Mouse (Mus musculus): ENCODE results near the gene Arl4d.
A peak's percentile ranks its signal among the peaks of the same experiment; 100 is the strongest.
"Not testable (repeated sequence)": the region's sequence is repeated elsewhere in the genome, so short reads cannot be mapped to it uniquely, and the experiment has no call there.

Gene Arl4d

DNA sequence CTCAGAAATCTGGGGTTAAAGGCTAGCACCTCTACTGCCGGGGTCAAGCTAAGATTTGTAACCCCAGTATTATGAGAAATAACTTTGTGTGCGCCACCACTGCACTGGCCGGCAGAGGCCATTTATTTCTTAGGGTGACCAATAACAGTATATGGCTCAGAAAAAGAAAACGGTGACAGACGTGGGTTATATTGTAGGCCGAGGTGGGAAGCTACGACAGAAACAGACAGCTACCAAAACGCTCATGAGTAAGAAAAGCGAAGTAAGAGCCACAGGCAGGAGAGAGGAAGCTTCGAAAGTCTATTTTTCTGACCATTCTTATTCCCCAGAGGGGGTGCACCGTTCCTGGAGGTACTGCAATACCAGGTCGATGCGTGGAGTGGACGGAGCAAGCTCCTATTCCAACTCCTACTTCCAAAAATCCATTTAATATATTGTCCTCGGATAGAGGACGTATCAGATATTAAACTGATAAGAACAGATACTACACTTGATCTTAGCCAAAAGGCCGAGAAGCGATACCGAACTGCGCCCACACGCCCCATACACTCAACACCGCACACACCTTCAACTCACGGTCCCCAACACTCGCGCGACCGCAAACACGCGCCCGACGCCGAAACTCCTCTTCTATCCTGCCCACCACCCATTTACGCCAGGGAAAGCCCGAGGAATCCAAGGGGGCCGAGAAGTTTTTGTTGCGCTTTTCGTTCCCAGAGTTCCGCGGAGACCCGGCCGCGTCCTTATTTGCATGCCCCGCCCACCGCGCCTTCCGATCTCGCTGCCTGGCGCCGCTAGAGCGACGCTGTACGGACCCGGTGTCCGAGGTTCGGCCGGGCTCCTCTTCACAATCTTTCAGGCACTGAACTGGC, 19.7 kb upstream of the Arl4d start:
- peak in 1 of 2 experiments; percentile 65 for DNase-seq (ENCODE audit: low spot score in 2 of 2)

DNA sequence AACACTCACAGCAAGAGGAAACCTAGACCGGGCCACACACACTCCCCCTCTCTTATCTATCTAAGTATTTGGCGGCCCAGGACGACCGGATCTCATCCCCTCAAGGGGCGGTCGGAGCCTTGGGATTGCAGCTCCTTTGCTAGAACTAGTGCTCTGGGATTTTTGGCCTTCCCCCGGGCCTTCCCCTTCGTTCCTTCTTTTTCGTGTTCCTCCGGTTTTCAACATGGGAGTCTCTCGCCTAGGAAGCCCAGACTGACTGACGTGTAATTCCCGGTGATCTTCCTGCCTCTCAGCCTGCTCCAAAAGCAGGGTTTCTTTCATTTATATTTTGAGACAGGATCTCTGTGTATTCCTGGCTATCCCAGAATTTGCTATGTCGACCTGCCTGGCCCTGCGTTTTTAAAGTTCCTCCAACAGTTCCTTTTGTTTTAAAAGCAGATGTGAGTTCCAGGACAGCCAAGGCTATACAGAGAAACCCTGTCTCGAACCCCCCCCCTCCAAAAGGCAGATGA, 19.0 kb upstream of the Arl4d start:
- DNase-seq (ENCODE audit: low spot score in 2 of 2), result not testable (repeated sequence)

DNA sequence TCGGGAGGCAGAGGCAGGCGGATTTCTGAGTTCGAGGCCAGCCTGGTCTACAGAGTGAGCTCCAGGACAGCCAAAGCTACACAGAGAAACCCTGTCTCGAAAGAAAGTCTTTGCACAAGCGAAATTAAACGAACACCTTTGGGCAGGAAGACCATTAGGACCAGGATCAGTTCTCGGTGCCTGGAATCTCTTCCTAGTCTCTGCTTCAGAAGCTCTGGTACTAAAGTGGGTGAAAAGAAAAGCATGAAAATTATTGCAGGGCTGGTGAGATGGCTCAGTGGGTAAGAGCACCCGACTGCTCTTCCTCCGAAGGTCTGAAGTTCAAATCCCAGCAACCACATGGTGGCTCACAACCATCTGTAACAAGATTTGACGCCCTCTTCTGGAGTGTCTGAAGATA, 18.2 kb upstream of the Arl4d start:
- DNase-seq (ENCODE audit: low spot score in 2 of 2), result not testable (repeated sequence)

DNA sequence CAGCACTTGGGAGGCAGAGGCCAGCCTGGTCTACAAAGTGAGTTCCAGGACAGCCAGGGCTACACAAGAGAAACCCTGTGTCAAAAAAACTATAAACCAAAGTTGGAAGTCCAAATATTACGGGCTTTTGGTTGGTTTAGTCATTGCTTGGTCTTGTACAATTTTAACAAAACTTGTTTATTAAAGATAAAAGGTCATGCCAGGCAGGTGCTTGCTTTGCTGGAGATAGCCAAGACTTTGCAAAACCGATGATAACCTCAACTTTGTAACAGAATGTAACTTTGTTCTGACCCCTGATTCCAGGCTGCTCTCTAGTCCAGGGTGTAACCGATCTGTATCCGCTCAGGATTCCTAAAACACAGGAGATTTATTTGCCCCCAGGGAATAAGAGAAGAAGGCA, 9.0 kb upstream of the Arl4d start:
- no peak for DNase-seq (ENCODE audit: low spot score in 2 of 2)

DNA sequence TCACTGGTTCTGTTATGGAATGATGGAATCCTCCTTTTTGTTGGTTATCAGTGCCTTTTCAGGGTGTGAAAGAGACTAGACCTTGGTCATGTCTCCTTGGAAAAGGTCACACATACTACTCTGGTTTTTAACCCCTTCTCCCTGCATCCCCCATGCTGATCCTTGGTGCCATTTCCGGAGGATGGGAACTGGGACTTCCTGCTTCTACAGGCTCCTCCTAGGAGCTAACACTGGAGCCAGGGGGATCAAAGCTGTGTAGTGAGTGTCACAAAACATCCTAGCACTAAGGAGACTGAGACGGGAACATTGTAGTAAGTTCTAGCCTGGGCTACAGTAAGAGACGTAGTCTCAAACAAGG, 7.8 kb upstream of the Arl4d start:
- no peak for DNase-seq (ENCODE audit: low spot score in 2 of 2)

DNA sequence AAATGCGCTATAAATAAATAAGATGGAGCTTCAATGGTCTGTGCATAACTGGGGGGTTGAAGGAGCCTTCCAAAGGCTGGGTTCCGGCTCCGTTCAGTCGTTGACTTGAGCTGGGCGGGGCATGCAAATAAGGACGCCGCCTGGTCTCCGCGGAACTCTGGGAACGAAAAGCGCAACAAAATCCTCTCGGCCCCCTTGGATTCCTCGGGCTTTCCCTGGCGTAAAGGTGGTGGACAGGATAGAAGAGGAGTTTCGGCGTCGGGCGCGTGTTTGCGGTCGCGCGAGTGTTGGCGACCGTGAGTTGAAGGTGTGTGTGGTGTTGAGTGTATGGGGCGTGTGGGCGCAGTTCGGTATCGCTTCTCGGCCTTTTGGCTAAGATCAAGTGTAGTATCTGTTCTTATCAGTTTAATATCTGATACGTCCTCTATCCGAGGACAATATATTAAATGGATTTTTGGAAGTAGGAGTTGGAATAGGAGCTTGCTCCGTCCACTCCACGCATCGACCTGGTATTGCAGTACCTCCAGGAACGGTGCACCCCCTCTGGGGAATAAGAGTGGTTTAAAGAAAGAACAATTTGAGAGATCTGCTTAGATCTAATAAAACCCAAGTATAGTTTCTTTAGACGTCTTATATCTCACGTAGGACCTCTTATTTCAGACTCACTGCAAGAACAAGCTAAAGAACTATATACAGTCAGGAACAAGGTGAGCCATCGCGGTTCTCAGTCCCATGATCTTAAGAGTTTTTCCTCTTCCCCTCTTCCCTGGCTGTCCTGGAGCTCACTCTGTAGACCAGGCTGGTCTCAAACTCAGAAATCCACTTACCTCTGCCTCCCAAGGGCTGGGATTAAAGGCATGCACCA, 7.2 kb upstream of the Arl4d start:
- peak; percentile 74 to 81 for DNase-seq (ENCODE audit: low spot score in 2 of 2)

DNA sequence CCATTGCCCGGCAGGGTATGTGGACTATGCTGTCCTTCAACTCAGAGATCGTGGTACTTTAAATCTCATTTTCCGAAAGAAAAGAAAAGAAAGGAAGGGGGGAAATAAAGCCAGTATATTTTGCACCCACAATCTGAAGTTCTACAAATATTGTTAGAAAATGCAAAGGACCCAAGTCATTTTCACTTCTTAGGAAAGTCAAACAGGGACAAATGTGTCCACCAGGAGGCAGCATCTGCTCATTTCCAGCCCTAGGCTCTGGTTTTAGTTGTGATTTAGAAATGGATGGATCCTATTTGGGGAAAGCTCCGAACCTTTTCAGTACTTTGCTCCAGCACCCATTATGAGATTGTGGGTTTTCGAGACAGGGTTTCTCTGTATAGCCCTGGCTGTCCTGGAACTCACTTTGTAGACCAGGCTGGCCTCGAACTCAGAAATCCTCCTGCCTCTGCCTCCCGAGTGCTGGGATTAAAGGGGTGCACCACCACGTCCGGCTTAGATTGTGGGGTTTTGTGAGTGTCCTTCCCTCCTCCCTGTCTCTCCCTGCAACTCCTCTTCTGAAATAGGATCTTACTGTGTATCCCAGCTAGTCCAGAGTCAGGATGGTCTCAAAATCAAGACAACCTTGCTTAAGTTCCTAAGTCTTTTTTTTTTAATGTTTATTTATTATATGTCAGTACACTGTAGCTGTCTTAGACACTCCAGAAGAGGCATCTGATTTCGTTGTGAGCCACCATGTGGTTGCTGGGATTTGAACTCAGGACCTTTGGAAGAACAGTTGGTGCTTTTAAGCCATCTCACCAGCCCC, 6.4 kb upstream of the Arl4d start:
- DNase-seq (ENCODE audit: low spot score in 2 of 2), result no peak

DNA sequence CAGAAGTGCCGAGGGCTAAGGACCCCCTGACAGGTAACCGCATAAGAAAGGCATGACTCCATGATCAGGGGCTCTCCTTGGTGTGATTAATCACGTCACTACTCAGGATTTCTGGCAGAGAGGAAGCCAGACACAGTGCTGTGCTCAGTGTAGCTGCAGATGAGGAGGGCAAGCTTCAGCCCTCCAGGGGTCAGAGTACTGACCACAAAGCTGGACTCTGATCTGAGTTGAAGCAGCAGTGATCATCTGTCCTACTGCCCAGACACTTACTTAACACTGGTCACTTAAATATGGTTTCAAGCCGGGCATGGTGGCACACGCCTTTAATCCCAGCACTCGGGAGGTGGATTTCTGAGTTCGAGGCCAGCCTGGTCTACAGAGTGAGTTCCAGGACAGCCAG, 4.2 kb upstream of the Arl4d start:
- no peak for DNase-seq (ENCODE audit: low spot score in 2 of 2)

DNA sequence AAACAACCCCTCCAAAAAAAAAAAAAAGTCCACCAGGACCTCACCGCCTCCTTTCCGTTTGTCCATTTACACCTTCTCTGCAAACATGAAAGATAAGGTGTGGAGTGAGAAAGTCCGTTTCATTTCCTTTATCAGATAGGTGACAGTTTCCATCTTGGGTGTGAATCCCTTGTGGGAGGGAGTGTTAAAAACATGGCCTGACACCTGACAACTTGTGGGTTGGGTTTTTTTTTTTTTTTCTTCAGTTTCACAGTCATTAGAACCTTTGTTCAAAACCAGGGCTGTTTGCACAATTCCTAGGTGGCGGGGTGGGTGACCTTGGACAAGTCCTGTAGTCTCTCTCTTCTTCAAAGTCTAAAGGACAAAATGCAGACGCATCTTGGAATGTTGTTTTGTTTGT, 3.6 kb upstream of the Arl4d start:
- DNase-seq (ENCODE audit: low spot score in 2 of 2), result no peak

DNA sequence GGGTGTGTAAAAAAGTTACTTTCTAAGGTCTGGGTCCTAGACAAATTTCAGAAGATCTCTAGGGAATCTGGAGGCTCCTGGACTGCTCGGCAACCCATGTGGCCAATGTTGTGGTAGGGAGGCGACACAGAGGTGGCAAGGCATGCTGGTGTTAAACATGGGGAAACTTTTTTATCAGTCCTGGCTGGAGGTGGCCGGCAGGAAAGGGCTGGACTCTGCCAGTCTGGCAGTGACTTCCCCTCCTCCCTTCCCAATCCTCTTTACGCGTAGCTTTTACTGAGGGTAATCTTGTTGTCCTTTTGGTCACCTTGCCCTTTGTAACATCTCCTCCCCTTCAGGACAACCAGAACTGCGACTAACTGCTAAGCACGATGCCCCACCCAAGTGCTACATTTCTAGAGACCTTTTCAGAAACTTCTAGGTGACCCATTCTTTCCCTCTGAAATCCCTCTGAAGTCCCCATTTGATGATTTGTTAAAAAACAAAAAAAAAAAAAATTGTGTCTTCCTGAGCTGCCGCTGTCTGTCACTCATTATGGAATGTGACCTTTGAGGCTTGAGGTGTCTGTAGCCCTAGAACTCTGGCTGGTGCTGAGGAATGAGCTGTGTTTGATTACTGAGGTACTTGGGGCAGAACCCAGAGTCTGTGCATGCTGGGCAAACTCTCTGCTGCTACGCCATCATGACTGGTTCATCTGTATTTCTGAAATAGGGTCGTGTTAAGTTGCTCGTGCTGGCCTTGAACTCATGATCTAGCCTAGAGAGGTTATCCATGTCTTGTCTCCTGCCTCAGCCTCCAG, 1.9 kb upstream of the Arl4d start:
- no peak for DNase-seq (ENCODE audit: low spot score in 2 of 2)

DNA sequence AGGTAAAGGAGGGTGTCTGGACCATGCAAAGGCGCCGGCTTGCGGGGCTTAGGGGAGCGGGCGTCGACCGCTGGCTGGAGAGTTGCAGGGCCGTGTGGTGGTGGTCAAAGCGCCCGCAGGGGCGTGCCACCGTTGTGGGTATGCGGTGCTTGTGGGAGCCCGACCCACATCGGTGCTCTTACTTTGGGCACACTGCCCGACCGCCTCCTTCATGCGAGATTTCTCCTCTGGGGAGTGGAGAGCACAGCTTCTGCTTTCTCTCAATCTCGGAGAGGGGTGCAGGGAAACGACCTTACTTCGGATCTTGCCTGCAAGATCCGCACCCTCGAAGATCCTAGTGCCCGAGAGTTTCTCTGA, 273 bp downstream of the Arl4d start:
- DNase-seq (ENCODE audit: low spot score in 2 of 2), result no peak

DNA sequence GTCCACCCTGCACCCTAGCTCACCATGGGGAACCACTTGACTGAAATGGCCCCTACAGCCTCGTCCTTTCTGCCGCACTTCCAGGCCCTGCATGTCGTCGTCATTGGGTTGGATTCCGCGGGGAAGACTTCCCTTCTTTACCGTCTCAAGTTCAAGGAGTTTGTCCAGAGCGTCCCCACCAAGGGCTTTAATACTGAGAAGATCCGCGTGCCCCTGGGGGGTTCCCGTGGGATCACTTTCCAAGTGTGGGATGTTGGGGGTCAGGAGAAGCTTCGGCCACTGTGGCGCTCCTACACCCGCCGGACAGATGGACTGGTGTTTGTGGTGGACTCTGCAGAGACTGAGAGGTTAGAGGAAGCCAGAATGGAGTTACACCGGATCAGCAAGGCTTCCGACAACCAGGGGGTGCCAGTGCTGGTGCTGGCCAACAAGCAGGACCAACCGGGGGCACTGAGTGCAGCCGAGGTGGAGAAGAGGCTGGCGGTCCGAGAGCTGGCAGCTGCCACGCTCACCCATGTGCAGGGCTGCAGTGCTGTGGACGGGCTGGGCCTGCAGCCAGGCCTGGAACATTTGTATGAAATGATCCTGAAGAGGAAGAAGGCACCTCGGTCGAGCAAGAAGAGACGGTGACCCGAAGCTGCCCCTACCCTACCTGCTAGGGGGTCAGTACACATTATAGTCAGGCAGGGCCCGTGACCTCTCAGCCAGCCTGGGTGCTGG, 1.4 kb downstream of the Arl4d start:
- no peak for DNase-seq (ENCODE audit: low spot score in 2 of 2)

DNA sequence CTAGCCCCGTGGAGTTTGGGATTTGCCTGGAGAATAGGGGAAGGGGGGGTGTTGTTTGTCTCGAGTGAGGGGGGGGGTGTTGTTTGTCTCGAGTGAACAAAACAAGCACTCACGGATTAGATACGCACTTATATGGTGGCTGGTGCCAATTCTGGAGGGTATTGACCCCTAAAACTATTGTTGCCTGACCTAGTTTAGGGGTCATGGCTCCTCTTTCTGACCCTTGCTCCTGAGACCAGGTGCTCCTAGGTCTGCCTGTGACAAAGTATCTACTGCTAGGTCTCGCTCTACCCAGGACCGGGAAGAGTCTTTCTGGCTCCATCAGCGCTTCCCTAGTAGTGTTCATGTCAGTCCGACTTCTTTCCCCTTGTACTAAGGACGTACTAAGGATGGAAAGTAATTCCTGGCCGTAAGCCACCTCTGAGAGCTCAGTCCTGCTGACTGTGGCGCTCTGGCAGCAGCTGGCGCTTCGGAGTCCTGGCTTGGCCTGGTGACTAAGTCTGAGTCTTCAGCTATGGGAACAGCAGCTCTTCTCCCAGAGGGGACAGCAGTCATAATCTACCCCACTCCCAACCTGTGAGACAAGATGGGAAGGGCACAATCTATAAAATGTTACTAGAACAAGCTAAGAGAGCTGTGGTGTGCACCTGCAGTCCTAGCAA, 2.7 kb downstream of the Arl4d start:
- no peak for DNase-seq (ENCODE audit: low spot score in 2 of 2)

DNA sequence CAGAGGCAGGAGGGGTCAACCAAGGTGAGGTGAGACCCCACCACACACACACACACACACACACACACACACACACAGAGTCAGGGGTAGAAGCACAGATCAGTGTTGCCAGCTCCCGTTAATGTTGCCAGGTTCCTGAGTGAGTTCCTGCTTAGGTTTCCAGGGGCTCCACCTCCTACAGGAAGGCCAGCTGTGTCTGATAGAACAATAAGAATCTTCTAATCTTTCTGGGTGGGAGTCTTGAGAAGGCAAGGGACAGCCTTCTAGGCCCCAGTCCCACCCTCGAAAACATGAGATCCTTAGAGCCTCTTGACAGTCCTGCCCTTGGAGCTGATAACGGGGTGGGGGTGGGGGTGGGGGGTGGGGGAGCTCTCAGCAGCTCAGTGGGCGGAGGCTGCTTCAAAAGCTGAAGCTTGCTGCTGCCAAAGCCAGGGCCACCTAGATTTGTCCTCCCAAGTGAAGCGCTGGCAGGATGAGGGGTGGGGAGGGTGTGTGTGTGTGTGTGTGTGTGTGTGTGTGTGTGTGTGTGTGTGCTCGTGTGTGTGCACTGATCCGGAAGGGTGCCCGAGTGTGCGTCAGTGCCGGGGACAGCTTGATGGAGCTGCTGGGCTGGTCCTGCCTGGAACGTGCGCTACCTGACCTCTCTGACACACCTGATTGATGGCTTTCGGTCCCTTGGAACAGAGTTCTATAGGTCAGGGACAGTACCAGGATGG, 3.4 kb downstream of the Arl4d start:
- no peak for DNase-seq (ENCODE audit: low spot score in 2 of 2)

DNA sequence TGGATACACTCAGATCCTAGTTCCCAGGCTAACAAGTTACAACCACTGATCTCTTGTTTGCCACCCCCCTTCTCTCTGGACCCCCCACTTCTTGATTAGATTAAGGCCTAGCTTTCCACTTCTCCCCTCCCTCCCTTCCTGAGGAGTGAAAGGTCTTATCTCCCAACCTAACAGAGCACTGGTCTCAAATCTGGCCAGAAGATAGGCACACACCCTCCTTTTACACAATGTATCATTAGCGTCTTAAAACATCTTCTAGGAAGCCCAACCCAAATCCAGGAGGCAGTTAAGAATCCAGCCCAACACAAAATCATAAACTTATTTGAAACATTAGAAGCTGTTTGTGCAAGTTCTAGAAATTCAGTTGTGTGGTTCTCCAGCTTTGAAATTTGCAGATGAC, 5.0 kb downstream of the Arl4d start:
- DNase-seq (ENCODE audit: low spot score in 2 of 2), result no peak

DNA sequence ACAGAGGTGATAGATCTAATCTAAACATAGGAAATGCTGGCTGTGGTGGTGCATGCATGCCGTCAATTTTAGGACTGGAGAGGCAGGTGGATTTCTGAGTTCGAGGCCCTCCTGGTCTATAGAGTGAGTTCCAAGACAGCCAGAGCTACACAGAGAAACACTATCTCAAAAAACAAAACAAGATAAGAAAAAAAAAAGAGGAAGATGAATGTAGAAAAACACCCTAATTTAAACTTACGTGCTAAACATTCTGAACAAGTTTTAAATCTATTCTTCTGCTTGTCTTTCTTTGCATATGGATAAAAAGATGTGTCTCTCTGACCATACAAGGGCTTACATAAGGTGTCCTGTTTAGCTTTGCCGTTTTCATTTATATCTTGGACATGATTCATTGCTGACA, 5.9 kb downstream of the Arl4d start:
- DNase-seq (ENCODE audit: low spot score in 2 of 2), result no peak

DNA sequence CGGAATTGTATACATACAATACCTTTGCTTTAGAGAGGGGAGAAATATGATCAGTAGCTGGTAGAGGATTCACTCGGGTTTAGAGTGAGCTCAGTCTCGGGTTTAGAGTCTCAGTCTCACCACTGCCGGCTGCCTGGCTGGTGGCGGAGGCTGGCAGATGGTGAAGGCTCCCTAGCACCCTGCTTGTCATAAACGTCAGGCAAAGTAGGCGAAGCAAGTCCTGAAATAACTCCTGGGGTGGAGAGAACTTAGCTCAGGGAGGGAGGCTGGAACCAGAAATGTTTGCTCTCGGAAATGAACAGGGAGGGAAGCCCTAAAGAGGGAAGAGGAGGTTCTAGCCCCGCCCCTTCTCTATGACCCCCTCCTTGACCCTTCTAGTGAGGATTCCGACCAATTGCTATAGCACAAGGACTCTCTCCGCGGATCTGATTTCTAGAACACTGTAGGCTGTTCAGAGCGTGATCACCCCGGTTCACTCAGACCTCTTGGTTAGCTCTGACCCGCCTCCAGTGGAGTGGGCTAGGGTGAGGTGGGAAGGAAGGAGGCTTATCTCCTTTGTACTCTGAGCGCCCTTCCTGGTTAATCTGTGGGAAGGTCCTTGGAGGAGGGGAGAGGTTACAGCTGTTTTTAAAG, 7.8 kb downstream of the Arl4d start:
- DNase-seq (ENCODE audit: low spot score in 2 of 2), result peak in 1 of 2 experiments; percentile 27

DNA sequence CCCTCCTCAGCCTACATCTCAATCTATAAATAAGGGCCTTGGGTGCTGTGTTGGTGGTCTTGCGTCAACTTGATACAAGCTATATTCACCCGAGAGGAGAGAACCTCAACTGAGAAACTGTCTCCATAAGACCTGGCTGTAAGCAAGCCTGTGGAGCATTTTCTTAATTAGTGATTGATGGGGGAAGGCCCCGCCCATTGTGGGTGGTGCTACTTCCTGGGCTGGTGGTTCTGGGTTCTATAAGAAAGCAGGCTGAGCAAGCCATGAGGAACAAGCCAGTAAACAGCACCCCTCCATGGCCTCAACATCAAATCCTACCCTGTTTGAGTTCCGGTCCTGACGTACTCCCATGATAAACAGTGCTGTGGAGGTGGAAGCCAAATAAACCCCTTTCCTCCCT, 8.8 kb downstream of the Arl4d start:
- DNase-seq (ENCODE audit: low spot score in 2 of 2), result no peak

DNA sequence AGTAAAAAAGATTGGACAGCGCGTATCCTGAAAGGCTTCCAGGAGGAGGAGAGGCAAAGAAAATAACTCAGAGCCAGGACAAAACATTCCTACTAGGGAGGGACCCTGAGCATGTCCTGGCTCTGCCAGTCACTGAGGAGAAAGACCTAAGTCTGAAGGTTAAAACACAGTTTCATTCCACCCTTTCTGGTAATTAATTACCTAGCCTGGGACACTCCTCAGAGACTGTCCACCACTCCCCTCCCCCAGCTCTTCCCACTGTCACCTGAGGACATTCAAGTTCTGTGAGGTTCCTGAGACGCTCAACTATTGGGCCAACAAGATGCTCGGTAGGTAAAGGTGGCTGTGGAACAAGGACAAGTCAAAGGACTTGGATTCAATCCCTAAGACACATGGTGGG, 10.0 kb downstream of the Arl4d start:
- DNase-seq (ENCODE audit: low spot score in 2 of 2), result no peak

Measured in urinary bladder, postnatal 4 days (tissue).